Mouse (Mus musculus) right cerebral cortex, postnatal 4 days (tissue): ENCODE measurements around the gene Dock3.

Experiments
- DNase-seq: peaks from one replicate; pipeline ENCODE4 v3.0.0-alpha.2; 2022

The Dock3 gene

DNA sequence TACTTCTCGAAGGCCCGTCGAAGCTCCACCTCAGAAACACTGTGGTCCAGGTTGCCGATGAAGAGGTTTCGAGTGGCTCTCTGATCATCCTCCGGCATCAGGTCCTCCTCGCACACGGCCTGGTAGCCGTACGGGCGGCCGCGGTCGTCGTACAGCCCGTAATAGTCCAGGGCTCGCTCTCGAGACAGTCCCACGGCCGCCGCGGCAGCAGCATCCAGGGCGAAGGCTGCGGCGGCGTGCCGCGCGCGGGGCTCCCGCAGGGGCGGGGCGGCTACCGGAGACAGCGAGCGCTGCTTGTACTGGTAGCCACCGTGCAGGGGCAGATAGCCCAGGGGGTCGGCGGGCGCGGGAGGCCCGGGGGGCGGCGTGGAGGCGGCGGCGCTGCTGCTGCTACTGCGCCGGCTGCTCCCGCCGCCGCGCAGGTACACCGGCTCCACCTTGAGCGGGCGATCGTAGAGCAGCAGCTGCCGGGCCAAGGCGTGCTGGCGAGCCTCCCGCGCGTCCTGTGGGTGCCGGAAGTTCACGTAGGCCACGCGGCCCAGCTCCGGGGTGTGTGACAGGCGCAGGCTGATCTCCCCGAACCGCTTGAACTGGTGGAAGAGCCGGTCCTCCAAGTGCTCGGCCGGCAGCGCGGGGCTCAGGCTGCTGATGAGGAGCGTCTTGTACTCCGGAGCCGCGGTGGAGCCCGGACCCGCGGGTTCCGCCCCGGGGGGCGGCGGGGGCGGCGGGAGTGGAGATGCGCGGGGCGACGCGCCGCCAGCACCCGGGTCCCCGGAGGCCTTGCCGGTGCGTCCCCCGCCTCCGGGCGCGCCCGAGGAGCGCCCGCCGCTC is 345.6 kb downstream of the Dock3 start:
- peak; percentile 55 for DNase-seq

DNA sequence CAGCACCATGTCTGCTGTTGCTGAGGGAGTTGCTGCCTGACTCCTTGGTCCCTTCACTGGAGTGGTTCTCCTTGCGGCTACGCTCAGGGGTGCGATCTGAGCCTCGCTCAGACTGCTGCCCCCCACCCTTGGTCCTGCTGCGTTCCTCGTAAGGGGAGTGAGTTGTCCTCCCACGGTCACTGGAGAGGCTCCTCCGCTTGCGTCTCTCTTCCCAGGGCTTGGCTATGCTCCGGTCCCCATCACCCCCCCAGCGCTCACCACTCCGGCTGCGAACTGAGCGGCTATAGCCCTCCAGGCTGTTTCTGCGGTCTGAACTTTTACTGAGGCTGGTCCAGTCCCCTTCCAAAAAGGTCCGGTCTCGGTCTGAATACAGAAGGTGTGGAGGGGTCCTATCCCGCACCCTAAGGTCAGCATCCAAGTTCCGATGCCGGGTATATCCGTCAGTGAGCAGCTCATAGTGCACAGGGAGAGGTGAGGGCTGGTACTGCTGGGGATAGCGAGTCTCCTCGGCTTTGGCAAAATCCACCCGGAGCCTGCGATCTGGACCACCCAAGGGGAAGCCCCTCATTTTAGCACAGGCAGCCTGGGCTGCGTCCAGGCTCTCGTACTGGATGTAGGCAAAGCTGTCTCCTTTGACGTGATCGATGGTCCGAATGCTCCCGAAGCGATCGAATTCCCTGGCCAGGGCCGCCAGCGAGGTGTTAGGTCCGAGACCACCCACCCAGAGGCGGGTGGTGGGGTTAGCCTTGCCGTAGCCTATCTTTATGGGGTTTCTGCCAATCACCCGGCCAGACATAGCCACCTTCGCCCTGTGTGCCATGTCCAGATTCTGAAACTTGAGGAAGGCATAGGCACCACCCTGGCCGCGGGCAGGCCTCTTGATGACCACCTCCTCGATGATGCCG is 346.5 kb downstream of the Dock3 start:
- peak; percentile 32 for DNase-seq

DNA sequence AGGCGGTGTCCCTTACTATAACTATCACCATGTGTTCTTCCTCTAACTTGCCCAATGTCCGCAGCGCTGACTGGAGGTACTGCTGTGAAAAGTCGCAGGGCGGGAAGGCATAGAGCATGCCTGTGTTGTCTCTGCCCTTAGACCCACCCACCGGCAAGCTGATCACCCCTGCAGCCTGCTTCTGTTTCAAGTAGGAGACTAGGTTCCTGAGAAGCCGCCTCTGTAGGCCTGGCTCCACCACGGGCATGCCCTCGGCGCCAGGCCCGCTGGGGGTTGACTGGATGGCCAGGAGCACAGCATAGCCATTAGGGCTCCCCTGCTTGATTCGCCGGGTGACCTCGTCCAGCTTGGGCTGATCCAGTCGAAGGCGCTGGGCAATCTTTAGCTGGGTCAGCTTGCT is 347.4 kb downstream of the Dock3 start:
- DNase-seq = no peak

DNA sequence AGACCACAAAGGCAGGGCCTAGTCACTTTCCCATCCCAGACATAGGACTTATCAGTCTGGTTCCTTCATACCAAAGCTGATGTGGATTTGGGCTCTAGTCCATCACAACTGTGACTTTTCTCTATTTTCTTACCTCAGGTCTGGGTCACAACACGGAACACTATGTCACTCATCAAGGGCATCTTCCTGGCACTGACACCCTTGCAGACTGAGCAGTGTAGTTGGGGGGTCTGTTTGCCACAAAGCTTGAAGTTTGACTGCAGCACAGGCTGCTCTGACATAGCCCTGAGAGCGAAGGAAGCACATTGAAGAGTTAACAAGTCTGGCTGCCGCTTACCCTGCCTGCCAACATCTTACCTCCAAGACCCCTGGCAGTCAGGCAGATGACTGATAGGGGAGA is 348.6 kb downstream of the Dock3 start:
- no peak for DNase-seq

DNA sequence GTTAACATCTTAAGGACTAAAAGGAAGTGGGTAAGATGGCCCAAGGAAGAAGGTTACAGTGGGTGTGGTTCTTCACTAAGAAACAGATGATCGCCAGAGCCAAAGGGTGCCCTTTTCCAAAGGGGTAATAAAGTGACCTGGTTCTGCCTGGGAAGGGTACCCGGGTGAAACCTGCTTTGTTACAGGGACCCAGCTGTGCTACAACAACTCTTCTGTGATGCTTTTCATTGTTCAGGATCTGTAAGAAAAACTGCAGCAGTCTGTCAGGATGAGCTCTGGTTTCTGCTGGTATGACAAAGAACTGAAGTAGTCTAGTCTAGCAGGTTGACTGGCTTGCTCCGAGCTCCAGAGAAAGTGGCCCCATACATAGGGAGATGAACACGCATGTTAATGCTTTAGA is 349.5 kb downstream of the Dock3 start:
- no peak for DNase-seq

DNA sequence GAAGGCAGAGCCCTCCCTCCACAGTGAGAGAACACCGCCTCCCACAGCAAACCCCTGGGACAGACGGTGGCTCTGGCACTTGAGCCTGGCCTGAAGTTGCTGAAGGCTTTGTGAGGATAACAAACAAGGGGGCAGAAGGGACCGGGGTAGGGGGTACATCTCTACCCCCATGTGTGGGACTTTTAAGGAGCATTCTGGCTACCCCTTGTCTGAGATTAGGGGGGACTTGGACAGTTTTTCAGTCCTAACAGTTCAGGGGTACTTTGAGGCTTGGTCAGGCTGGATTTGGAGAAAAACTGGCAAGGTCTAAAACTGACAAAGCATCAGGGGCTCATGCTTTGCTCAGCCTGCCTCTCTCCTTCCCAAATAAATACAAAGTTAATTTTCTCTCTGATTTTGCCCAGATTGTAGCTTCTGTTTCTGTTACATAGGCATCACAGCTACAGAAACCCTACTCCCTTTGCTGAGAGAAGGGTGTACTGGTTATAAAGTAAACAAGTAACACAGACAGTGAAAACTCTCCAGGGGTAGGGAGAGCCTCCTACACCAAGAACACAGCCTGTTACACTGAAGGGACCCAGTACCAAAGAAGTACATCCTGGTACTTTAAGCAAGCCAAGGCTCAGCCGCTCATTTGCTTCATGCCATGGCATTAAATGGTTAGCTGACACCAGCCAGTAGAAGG is 350.5 kb downstream of the Dock3 start:
- DNase-seq = no peak

DNA sequence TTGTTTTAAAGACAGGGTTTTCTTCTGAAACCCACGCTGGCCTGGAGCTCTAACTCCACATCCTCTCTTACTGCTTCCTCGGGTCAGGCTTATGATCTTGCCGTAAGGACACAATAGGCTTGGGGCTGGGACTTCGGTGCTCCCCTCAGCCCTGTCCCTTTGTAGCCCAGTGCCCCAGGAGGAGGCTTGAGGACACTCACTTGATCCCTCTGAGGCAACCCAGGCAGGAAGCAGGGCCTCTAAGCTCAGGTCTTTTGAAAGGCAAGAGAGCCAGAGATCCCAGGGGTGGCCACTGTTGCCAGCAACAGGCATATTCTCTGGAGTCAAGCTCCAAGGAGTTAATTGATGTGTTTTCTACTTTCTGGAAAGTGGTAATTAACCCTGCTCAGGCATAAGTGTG is 352.2 kb downstream of the Dock3 start:
- no peak for DNase-seq

DNA sequence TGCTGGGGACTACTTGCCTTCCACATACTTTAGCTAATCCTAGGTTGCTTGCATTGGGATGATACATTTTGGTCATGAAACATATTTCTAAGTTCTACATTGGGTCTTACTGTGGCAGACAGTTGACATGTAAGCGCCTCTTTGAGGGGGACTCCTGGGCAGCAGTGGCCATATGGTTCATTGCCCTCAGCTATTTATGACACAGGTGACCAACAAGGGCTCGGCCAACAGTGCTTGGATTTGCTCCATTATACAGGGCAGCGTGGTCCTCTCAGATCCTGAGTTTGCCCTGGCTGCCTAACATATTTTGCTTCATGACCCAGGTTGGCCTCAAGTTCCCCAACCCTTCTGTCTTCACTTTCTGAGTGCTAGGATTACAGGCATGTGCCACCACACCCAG is 355.0 kb downstream of the Dock3 start:
- no peak for DNase-seq

DNA sequence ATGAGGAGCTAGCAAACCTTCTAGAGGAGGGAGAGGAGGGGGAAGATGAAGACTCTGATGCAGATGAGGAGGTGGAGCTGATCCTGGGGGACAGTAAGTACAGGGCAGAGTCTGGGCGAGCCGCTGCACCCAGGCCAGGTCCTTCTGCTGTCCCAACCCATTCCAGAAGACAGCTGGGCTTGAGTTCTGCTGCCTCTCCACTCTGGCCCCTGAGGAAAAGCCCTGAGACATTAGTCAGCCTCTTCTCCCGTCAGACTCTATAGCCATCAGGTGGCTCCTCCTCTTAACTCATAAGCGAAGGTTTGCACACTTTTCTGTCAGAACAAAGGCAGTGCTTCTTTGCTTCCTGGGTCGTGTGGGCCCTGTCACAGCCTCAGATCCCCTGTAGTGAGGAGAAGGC is 357.5 kb downstream of the Dock3 start:
- DNase-seq = no peak

DNA sequence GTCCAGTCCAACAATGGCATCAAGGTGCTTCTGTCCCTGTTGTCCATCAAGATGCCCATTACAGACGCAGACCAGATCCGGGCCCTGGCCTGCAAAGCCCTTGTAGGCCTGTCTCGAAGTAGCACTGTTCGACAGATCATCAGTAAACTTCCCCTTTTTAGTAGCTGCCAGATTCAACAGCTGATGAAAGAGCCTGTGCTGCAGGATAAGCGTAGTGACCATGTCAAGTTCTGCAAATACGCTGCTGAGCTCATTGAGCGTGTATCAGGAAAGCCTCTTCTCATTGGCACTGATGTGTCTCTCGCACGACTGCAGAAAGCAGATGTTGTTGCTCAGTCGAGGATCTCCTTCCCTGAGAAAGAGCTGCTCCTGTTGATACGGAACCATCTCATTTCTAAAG is 373.7 kb downstream of the Dock3 start:
- DNase-seq = no peak

DNA sequence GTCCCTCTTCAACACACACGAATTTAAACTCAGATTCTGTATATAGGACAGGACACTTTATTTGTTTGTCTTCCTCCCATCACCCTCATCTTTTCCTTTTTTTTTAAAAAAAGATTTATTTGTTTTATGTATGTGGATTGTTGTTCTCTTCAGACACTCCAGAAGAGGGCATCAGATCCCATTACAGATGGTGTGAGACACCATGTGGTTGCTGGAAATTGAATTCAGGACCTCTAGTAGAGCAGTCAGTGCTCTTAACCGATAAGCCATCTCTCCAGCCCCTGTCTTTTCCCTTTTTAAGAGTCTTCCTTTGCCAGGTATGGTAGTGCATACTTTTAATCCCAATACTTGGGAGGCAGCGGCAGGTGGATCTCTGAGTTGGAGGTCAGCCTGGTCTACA is 375.0 kb downstream of the Dock3 start:
- no peak for DNase-seq
